Mouse (Mus musculus) midbrain, embryonic 14.5 days (tissue): Measurements from ENCODE around the gene Gm11213. TPM values are rescaled to one million over a fixed set of nuclear protein-coding genes. Genes with fewer than 3 reads are reported as not detected.
A peak's percentile ranks its signal among the peaks of the same experiment; 100 is the strongest.

ENCODE experiments used
- ATAC-seq: fragments of 200-750 bp; cut with Nextera tagmentation; 2 replicates; pipeline ENCODE4 v1.8.0; 2017; ENCODE audit warnings: moderate number of reproducible peaks, moderate library complexity; ENCODE audit not compliant: low FRiP score, low TSS enrichment
- DNase-seq: peaks from one replicate; pipeline ENCODE4 v3.0.0-alpha.2; 2015
- H3K27ac ChIP-seq: fragments of 300-500 bp; sonication (generic); replicated peaks from 2 replicates; pipeline ENCODE4 v1.5.1; 2014; ENCODE audit warnings: mild to moderate bottlenecking, low read depth, low read length, moderate library complexity
- H3K27me3 ChIP-seq: fragments of 300-500 bp; sonication (generic); 2 replicates; pipeline ENCODE4 v1.6.1; 2014; ENCODE audit warnings: low read length, control low read depth, mixed read lengths; ENCODE audit not compliant: control insufficient read depth, insufficient read depth
- H3K36me3 ChIP-seq: fragments of 300-500 bp; sonication (generic); 2 replicates; pipeline ENCODE4 v1.6.1; 2014; ENCODE audit warnings: low read length, control low read depth; ENCODE audit not compliant: control insufficient read depth, insufficient read depth
- H3K4me1 ChIP-seq: fragments of 300-500 bp; sonication (generic); 2 replicates; pipeline ENCODE4 v1.6.1; 2014; ENCODE audit warnings: mild to moderate bottlenecking, antibody characterized with exemption, low read length, control low read depth; ENCODE audit not compliant: control insufficient read depth, insufficient read depth
- H3K4me2 ChIP-seq: fragments of 300-500 bp; sonication (generic); 2 replicates; pipeline ENCODE4 v1.6.1; 2014; ENCODE audit warnings: mild to moderate bottlenecking, low read length, moderate library complexity
- H3K4me3 ChIP-seq: fragments of 300-500 bp; sonication (generic); replicated peaks from 2 replicates; pipeline ENCODE4 v1.5.1; 2014; ENCODE audit warnings: low read depth, low read length
- H3K9ac ChIP-seq: fragments of 300-500 bp; sonication (generic); replicated peaks from 2 replicates; pipeline ENCODE4 v1.6.1; 2014; ENCODE audit warnings: mild to moderate bottlenecking, low read length, moderate library complexity
- H3K9me3 ChIP-seq: fragments of 300-500 bp; sonication (generic); 2 replicates; pipeline ENCODE4 v1.6.1; 2016; ENCODE audit warnings: low read length, control low read depth, mixed read lengths; ENCODE audit not compliant: control insufficient read depth
- WGBS: fragments of 180-500 bp; shearing (Covaris S2); extraction: QIAGEN DNeasy Blood & Tissue Kit; methylation state at CpG from one replicate; pipeline ENCODE4 v1.1.7; 2014; 5-methylcytosine and 5-hydroxymethylcytosine counted together
- polyA plus RNA-seq: library from polyadenylated mRNA; unstranded; fragments of >200 nt; fragmentation: Nextera tagmentation; extraction: Ambion mirVana; gene quantifications from 2 replicates; pipeline ENCODE4 v1.2.1, GENCODE M21; 2014

Gm11213 gene
- polyA plus RNA-seq, result not detected in 2 replicates

DNA sequence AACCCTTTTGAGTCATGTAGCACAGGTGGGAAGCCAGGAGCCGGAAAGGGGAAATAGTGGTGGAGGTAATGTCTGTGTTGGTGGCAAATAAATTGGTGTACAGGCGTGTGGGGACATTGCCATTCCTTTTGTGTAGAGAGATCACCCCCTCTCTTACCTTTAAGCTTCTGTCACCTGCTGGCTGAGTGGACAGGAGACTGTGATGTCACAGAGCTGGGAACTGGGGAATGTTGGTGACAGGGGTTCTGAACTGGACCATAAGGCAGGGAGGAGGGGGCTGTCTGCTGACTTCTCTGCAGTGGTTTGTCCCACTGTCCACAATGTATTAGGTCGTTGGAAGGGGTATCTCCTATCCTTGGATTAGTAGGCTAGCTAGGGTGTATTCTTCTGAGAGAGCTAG lies at the start of gene Gm11213:
Gm11213 (minus strand) TSS at position 317 of the 400 bp plus-strand sequence.
- 83% methylated on average over 3 of the region's 3 CpGs for WGBS
- no peaks in the 10 kb centered on the region for H3K27me3 ChIP-seq

DNA sequence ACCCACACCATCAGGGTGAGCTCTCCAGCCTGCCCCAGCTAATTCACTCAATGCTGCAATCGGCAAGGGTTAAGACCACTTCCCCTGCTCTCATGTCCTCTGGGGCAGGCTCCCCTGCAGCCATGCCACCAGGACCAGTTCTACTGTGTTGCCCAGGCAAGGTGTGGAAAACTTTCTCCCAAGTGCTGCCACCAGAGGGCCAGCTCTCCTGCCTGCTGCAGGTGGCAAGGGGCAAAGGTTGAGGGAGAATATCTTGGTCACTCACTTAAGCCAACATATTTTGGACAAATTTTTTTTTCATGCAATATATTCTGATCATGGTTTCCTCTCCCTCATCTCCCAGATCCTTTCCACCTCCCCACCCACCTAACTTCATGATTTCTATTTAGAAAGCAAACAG lies 49.3 kb upstream of the Gm11213 start:
- H3K4me1 ChIP-seq, result no peaks in the 10 kb centered on the region
- H3K4me3 ChIP-seq, result no peak overlapping the region
- H3K27me3 ChIP-seq, result no peaks in the 10 kb centered on the region
- H3K9me3 ChIP-seq, result no peaks in the 10 kb centered on the region
- WGBS, result 89% methylated on average over 1 of the region's 1 CpGs
- no peak for DNase-seq
- ATAC-seq, result no peak
- no peak overlapping the region for H3K27ac ChIP-seq
- H3K36me3 ChIP-seq, result no peaks in the 10 kb centered on the region
- H3K4me2 ChIP-seq, result no peak overlapping the region
- no peak overlapping the region for H3K9ac ChIP-seq

More for the DNA sequence above, at the start of gene Gm11213:
- Histone ChIP-seq H3K9ac (no peak within 1 kb of the TSS), H3K36me3 (no peaks in the 10 kb centered on the region), H3K4me2 (no peak within 1 kb of the TSS), H3K27ac (no peak within 1 kb of the TSS), H3K4me3 (no peak within 1 kb of the TSS), H3K4me1 (no peaks in the 10 kb centered on the region), H3K9me3 (no peaks in the 10 kb centered on the region)
- DNase-seq (no peak), ATAC-seq (no peak)

DNA sequence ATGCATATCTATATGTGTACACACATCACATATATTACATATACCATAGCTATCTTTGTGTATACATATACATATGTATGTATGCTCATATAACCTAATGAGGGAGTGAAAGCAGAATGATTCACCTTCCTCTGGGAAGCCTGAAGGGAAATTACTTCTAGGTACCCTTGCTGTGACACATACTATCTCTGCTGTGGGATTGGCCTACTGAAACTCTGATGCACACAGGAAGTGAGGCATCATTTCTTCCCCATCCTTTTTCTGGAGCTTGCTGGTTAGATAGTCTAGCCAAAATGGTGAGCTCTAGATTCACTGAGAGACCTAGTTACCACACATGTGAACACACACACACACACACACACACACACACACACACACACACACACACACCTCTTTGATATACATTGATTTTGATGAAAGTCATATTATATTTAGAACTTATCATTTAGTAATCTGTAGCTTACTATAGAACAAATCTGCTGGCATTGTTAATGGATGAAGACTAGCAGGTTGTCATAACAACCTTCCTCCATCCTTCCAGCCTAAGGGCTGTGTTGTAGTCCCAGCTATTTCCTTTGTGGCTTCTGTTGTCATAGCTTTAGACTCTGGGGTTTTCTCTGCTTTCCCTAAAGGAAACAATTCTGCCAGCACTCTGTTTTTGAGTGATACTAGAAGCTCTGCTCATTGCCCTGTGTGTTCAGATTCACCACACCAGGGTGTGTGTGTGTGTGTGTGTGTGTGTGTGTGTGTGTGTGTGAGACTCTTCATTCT lies 39.1 kb upstream of the Gm11213 start:
- Histone ChIP-seq H3K27ac (no peak overlapping the region), H3K9ac (no peak overlapping the region)
- DNase-seq, result no peak

DNA sequence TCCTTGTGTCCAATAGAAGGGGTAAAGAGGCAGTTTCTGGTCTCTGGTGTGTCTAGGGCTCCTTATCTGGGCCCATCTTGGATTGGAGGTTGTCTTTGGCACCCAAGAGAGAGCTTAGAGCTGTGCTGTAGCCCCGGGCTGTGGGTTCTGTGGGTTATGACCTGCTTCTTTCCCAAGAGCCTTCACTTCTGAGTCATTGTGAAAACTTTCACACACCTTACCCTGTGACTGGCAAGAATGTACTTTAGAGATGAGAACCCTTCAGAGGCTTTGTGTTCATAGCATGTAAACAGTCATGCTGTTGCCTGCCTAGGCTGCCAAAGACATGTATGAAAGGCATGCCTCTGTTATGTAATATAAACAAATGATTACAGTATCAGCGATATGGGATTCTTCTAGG lies 34.8 kb upstream of the Gm11213 start:
- H3K4me3 ChIP-seq, result no peak overlapping the region
- H3K9ac ChIP-seq, result no peak overlapping the region
- DNase-seq, result no peak
- no peak overlapping the region for H3K4me2 ChIP-seq
- WGBS, result 86% methylated on average over 2 of the region's 2 CpGs
- H3K4me1 ChIP-seq, result no peaks in the 10 kb centered on the region
- ATAC-seq, result no peak
- H3K9me3 ChIP-seq, result no peaks in the 10 kb centered on the region
- no peaks in the 10 kb centered on the region for H3K27me3 ChIP-seq
- H3K27ac ChIP-seq, result no peak overlapping the region
- no peaks in the 10 kb centered on the region for H3K36me3 ChIP-seq

More for the DNA sequence above, 39.1 kb upstream of the Gm11213 start:
- Histone ChIP-seq H3K4me2 (no peak overlapping the region), H3K9me3 (no peaks in the 10 kb centered on the region), H3K36me3 (no peaks in the 10 kb centered on the region), H3K4me1 (no peaks in the 10 kb centered on the region), H3K27me3 (no peaks in the 10 kb centered on the region), H3K4me3 (no peak overlapping the region)
- no peak for ATAC-seq

DNA sequence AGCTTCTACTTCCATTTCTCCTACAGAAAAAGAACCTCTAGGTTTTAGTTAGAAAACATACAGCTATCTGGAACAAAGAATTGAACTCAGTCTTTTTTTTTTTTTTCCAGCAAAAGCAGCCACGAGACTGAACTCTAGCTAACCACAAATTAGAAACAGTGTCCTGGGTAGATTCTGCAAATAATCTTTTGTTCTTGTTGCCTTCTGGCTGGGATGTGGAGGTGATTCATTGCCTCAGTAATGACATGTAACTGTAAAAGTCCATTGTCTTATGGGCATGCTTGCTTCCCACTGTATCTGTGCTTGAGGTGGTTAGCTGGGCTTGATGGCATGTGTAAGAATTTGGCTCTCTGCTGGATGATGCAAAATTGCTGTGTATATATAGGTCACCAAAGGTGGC lies 33.5 kb upstream of the Gm11213 start:
- H3K36me3 ChIP-seq, result no peaks in the 10 kb centered on the region
- ATAC-seq, result no peak

DNA sequence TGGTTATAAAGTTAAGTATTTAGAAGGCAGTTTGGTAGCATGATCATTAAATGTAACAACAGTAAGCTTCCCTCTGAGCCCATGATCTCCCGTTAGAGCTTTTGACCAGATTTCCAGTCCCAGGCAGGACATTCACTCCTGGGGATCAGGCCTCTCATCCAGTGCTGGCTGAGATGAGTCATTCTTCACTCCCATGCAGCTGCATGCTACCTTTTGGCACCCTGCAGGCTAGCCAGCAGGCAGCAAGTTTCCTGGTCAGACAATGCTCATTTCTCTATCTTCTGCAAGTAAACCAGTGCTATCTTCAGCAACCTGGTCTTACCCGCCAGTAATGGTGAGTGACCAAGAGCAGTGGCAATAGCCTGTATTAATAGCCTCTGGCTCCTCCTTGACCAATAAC lies 28.1 kb upstream of the Gm11213 start:
- WGBS, result 87% methylated on average over 2 of the region's 2 CpGs
- DNase-seq (no peak), ATAC-seq (no peak)
- H3K9ac ChIP-seq, result no peak overlapping the region
- H3K27ac ChIP-seq, result no peak overlapping the region
- H3K4me3 ChIP-seq, result no peak overlapping the region
- no peak overlapping the region for H3K4me2 ChIP-seq
- H3K27me3 ChIP-seq, result no peaks in the 10 kb centered on the region
- no peaks in the 10 kb centered on the region for H3K4me1 ChIP-seq
- H3K9me3 ChIP-seq, result no peaks in the 10 kb centered on the region
- no peaks in the 10 kb centered on the region for H3K36me3 ChIP-seq

More for the DNA sequence above, 33.5 kb upstream of the Gm11213 start:
- Histone ChIP-seq H3K27ac (no peak overlapping the region), H3K4me1 (no peaks in the 10 kb centered on the region), H3K9ac (no peak overlapping the region), H3K27me3 (no peaks in the 10 kb centered on the region), H3K9me3 (no peaks in the 10 kb centered on the region), H3K4me2 (no peak overlapping the region), H3K4me3 (no peak overlapping the region)
- no peak for DNase-seq
- WGBS, result 81% methylated on average over 1 of the region's 1 CpGs

DNA sequence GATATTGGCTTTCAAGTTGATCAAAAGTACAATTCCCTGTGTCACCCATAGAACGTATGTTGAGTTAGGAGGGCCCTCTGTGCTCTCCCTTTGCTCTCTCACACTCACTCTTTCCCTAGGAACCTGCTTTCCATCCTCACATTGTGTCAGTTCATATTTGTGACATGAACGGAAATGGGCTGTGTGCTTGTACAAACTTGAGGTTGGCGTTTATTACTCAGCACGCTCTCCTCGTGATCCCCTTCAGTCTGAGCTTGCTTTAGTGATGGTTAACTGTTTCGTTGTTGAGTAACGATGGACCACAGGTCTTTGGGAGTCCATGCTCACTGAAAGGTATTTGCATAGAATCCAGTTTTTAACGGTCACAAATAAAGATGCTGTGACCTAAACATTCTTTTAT lies 22.1 kb upstream of the Gm11213 start:
- H3K9ac ChIP-seq, result no peak overlapping the region
- DNase-seq (no peak), ATAC-seq (no peak)
- no peak overlapping the region for H3K4me2 ChIP-seq
- no peaks in the 10 kb centered on the region for H3K4me1 ChIP-seq
- no peaks in the 10 kb centered on the region for H3K27me3 ChIP-seq
- WGBS, result 90% methylated on average over 8 of the region's 8 CpGs
- no peaks in the 10 kb centered on the region for H3K9me3 ChIP-seq
- no peak overlapping the region for H3K27ac ChIP-seq
- H3K36me3 ChIP-seq, result no peaks in the 10 kb centered on the region
- H3K4me3 ChIP-seq, result no peak overlapping the region

DNA sequence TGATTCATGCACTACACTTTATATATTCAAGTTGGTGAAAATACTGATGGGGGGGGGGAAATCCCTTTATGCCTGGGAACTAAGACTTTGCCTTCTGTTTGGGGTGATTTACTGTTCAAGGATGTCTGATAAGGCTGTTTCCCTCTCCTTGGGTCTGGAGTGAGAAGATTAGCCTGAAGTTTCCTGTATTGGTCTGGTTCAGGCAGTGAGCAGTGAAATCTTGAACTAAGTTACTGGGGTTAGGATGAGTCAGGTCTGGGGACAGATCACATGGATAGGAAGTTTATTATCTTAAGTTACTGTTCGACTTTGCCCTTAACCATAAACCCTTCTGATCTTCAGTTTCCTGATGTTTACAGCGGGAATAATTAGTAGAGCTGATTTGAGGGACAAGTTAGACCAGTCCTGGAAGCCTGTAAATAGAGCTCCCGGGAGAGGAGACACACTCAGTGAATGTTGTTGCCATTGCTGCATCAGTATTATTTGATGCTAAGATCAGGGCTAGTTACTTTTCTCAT lies 20.6 kb upstream of the Gm11213 start:
- no peak overlapping the region for H3K27ac ChIP-seq
- no peak for DNase-seq
- H3K4me2 ChIP-seq, result no peak overlapping the region
- ATAC-seq, result no peak
- no peak overlapping the region for H3K9ac ChIP-seq
- no peak overlapping the region for H3K4me3 ChIP-seq
- WGBS, result 79% methylated on average over 3 of the region's 3 CpGs
- no peaks in the 10 kb centered on the region for H3K4me1 ChIP-seq
- H3K36me3 ChIP-seq, result no peaks in the 10 kb centered on the region
- H3K9me3 ChIP-seq, result no peaks in the 10 kb centered on the region
- H3K27me3 ChIP-seq, result no peaks in the 10 kb centered on the region

DNA sequence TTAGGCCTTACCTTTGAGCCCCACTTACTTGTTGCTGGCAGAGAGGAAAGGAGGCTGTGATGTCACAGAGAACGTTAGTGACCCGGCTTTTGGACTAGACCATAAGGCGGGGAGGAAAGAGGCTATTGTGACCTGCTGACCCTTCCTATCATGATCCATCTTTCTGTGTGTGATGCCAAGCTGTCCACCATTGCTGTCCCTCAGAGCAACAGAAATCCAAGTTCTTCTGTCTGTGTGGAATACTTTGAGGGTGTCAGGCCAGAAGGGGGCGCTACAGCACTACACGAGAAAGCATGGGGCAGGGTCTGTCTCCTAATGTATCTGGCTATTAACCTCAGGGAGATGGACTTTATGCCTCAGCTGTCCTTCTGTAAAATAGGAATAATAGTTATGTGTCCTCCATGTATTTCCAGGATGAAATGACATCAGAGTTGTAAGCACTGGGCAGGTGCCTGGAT lies 17.3 kb upstream of the Gm11213 start, which contains the start of gene Tex48:
Tex48 (minus strand) TSS at position 51 of the 458 bp plus-strand sequence.
- Histone ChIP-seq H3K4me2 (no peak within 1 kb of the TSS), H3K4me1 (no peaks in the 10 kb centered on the region), H3K9ac (no peak within 1 kb of the TSS), H3K27me3 (no peaks in the 10 kb centered on the region), H3K4me3 (no peak within 1 kb of the TSS), H3K27ac (no peak within 1 kb of the TSS), H3K36me3 (no peaks in the 10 kb centered on the region), H3K9me3 (no peaks in the 10 kb centered on the region)
- DNase-seq (peak; percentile 21), ATAC-seq (no peak)
- 58% methylated on average over 5 of the region's 5 CpGs for WGBS
